Mouse (Mus musculus) kidney, adult 2 months (tissue): ENCODE data around the gene Vwce.

Experiments
- CTCF ChIP-seq: fragments of 200-500 bp; conservative IDR thresholded peaks from 2 replicates; pipeline ENCODE4 v1.5.1; 2011; ENCODE audit warnings: low read depth, mild to moderate bottlenecking, control low read depth, low read length, moderate library complexity, mixed read lengths; ENCODE audit not compliant: insufficient read depth, insufficient read length
- POLR2A ChIP-seq: fragments of 200-500 bp; IDR thresholded peaks from one replicate; pipeline ENCODE4 v1.6.1; 2011; ENCODE audit warnings: low read depth, low read length, control low read depth

DNA sequence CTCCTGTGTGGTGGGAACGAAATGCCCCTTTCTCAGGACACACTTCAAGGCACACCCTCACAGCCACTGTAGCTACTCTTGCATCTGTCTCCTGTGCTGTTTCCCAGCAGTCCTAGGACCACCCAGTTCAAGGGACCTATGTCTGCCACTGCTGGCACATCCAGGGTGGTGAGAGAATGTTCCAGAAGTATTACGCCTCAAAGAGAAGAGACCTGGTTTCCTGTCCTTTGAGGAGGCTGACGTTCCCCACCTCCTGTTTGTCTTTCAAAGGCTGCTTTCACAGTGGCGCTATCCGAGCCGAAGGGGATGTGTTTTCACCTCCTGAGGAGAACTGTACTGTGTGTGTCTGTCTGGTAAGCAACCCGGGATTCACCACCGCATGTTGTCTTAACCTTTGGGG is 14.1 kb downstream of the Vwce start:
- no peak for TF ChIP-seq POLR2A
- TF ChIP-seq CTCF: no peak
